ENCODE assay signal across 9 mouse cellular contexts in the genomic region with DNA sequence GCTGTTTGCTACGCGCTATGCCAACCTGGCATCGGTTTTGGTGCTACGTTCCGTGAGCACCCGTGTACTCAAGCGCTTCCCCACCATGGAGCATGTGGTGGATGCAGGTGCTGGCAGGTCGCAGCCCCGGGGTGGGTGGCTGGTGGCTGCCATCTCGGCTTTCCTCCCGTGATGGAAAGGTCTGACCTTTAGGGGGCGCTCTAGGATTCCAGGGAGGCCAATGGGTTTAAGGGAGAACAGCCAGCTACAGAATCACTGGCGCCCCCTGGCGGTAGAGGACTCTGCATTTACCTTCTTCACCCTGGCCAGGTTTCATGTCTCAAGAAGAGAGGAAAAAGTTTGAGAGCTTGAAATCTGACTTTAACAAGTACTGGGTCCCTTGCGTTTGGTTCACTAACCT. TPM values are rescaled to one million over a fixed set of nuclear protein-coding genes. Genes with fewer than 3 reads are reported as not detected.
A peak's percentile ranks its signal among the peaks of the same experiment; 100 is the strongest.
DNase-seq lines count a peak whose midpoint lies in the region; ATAC-seq lines count a peak whose summit lies in the region.
"Had no signal": no experiment of that assay in that cellular context is flagged by ENCODE, and none has a peak within 500 bp of the region (broad histone marks: within the 10 kb centered on the region; RNA-seq: fewer than 3 reads in every experiment).

No protein-coding gene starts in this region.

- no peak overlapping the region for H3K27ac ChIP-seq in liver, embryonic 16.5 days (ENCODE audit: low read length)
- H3K27ac ChIP-seq: hindbrain, embryonic 15.5 days had no signal

- H3K4me1 ChIP-seq in liver, embryonic 16.5 days (ENCODE audit: control insufficient read depth, low read depth, low read length): no peaks in the 10 kb centered on the region
- H3K4me1 ChIP-seq: hindbrain, embryonic 15.5 days had no signal

- no peak overlapping the region for H3K4me2 ChIP-seq in liver, embryonic 16.5 days (ENCODE audit: low read depth, low read length)
- H3K4me2 ChIP-seq: hindbrain, embryonic 15.5 days had no signal

- no peaks in the 10 kb centered on the region for H3K27me3 ChIP-seq in liver, embryonic 16.5 days (ENCODE audit: control insufficient read depth, insufficient read depth, low read depth, low read length)
- H3K27me3 ChIP-seq: hindbrain, embryonic 15.5 days had no signal

- H3K4me3 ChIP-seq in liver, embryonic 16.5 days (ENCODE audit: low read depth, low read length): no peak overlapping the region
- H3K4me3 ChIP-seq: hindbrain, embryonic 15.5 days had no signal

- H3K9ac ChIP-seq in liver, embryonic 16.5 days (ENCODE audit: low read depth, low read length): no peak overlapping the region
- H3K9ac ChIP-seq: hindbrain, embryonic 15.5 days had no signal

- H3K36me3 ChIP-seq in liver, embryonic 16.5 days (ENCODE audit: control insufficient read depth, insufficient read depth): peaks cover 13% of the 10 kb centered on the region

- WGBS in liver, embryonic 16.5 days (ENCODE audit: insufficient replicate concordance): 37% methylated on average over 15 of the region's 15 CpGs

- peak; percentile 58 for DNase-seq in ovary, adult 18-20 months (ENCODE audit: low spot score)
- no peak for DNase-seq in ovary, postnatal 10 days (ENCODE audit: low spot score)
- DNase-seq in c-Kit-positive CD71-negative TER-119-negative erythroid progenitor cells, embryonic 14.5 days (ENCODE audit: low read depth): peak; percentile 98
- DNase-seq in kidney, adult 8-10 months: peak; percentile 86 to 93
- DNase-seq in right cerebral cortex, adult 2 months (ENCODE audit: low spot score in 2 of 2): peak; percentile 72 to 75
- DNase-seq in urinary bladder, postnatal 14 days (ENCODE audit: low spot score): peak; percentile 92

- no peaks in the 10 kb centered on the region for H3K9me3 ChIP-seq in liver, embryonic 16.5 days (replicated peaks; ENCODE audit: control insufficient read depth, low read length)
- H3K9me3 ChIP-seq: hindbrain, embryonic 15.5 days had no signal

- ATAC-seq in frontal cortex, adult (ENCODE audit: low TSS enrichment): peak; percentile 69
- peak; percentile 28; the same call in 1 of the 2 replicates for ATAC-seq in liver, embryonic 16.5 days (ENCODE audit: low read depth)

RNA-seq across cellular contexts. Expression of a gene that starts 9.9 kb away (rescaled TPM):
- 514 and 522 TPM in 2 replicates for polyA plus RNA-seq in liver, embryonic 16.5 days (2015; fragmentation: Nextera tagmentation; extraction: Ambion mirVana)

RNA-seq across cellular contexts. Expression of a gene that starts 12.4 kb away (rescaled TPM):
- polyA plus RNA-seq in liver, embryonic 16.5 days (2015; fragmentation: Nextera tagmentation; extraction: Ambion mirVana): 2.2 TPM in 2 replicates

RNA-seq across cellular contexts. Expression of a gene that starts 19.6 kb away (rescaled TPM):
- 0.11 TPM in 1 of 2 replicates, not detected in the other for polyA plus RNA-seq in liver, embryonic 16.5 days (2015; fragmentation: Nextera tagmentation; extraction: Ambion mirVana)

RNA-seq across cellular contexts. Expression of a gene that starts 20.7 kb away (rescaled TPM):
- polyA plus RNA-seq in liver, embryonic 16.5 days (2015; fragmentation: Nextera tagmentation; extraction: Ambion mirVana): 1.5 and 1.8 TPM in 2 replicates

RNA-seq across cellular contexts. Expression of a gene that starts 36.3 kb away (rescaled TPM):
- polyA plus RNA-seq in liver, embryonic 16.5 days (2015; fragmentation: Nextera tagmentation; extraction: Ambion mirVana): 26.8 and 28.9 TPM in 2 replicates
